Mouse (Mus musculus) liver (tissue): Measurements from ENCODE around the gene Prmt6.
A peak's percentile ranks its signal among the peaks of the same experiment; 100 is the strongest.

Source experiments
- DNase-seq: peaks from one replicate; pipeline ENCODE4 v3.0.0-alpha.2; 2020; ENCODE audit warnings: mixed read lengths

Prmt6 gene

GRCm38 (mm10) chr3:110250839-110251700, at the start of gene Prmt6:
Gene Prmt6 (minus strand): TSS chr3:110250998.
- peak; percentile 85 for DNase-seq

DNA sequence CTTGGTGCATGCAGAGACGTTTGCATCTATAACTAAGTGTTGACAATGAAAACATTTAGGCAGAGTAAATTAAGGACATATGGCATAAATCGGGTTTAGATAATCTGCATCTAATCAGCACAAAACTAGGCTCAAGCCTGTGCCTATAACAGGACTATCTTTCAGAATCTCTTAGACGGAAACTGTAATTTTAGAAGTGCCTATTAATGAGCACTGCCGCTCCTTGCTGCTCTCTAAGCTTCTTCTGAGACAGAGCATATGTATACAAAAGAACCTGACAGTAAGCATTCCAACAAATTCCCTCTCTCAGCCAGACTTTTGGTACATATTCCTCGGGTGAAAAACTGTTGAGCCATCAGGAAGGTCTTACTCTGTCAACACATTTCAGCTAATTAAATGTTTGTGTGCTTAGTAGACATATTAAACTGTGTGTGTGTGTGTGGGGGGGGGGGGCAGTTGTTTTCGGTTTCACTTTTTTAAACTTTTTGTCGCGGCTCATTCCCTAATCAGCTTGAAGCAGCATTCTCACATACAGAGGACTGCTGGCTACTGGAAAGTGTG, 39.8 kb upstream of the Prmt6 start:
- no peak for DNase-seq

GRCm38 (mm10) chr3:110282651-110283050, 31.9 kb upstream of the Prmt6 start:
- DNase-seq: no peak

DNA sequence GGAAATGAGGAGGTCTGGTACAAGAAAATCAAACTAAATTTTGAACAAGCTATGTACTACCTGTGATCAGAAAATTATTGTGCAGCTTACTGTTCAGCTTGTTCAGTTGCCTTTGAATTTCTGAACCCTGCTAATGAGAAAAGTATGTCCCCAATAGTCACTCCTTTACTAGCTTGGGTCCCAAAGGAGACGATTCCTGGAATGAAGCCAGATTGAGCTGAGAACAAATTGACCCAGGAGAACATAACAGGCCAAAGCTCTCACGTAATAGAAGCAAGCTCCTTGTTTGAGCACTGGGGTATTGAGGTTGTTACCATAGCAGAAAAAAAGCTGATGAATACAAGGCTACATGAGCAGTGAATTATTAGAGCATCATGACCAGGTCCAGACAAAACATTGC, 17.0 kb upstream of the Prmt6 start:
- DNase-seq: no peak

DNA sequence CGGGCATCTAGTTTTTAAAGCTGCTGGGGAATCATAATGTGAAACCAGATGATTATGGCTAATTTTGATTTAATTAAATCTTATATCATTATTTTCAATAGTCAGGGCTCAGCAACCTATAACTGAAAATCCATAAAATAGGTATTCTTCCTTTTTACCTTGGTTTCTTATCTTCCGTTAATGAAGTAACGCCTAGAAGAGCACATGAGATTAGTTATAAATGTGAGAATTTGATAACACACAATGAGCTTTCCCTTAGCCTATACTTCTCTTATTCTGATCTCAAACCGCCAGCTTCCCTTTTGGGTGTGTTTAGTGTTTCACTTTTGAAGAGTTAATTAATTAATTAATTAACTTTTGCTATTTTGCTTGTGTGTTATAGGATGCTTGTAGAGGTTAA, 2.3 kb upstream of the Prmt6 start:
- no peak for DNase-seq

DNA sequence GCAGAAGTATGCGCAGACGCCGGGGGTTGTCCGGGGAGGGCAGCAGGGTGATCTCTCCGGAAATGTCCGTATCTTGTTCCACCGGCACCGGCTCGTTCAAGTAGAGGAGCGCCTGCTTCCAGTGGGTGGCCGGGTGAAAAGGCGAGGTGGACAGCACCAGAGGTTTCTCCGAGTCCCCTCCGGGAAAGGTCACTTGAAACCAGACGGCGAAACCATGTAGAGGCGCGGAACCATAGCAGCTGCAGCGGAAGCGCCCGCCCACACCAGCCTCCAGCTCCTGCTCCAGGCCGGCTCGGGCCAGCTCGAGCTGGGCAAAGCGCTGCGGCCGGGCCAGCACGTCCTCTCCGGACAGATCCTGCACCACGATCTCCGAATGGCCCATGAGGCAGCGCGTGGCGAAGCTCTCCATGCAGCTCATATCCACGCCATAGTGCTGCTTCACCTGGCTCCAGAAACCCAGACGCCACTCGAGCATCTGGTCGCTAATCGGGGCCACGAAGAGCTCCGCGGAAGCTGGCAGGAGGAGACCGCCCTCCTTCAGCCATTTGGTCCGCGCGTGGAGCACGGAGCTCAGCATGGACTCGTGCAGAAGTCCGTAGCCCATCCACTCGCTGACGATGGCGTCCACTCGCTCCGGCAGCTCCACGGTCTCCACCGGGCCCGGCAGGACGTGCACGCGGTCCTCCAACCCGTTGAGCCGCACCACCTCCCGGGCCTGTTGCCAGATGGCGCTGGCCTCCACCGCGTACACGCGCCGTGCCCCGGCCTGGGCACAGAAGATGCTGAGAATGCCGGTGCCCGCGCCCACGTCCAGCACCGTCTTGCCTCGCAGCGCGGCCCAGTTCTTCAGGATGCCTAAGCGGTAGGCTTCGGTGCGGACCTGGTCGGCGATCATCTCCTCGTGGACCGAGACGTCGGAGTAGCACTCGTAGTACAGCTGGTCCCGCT, 633 bp downstream of the Prmt6 start:
- peak; percentile 67 for DNase-seq

DNA sequence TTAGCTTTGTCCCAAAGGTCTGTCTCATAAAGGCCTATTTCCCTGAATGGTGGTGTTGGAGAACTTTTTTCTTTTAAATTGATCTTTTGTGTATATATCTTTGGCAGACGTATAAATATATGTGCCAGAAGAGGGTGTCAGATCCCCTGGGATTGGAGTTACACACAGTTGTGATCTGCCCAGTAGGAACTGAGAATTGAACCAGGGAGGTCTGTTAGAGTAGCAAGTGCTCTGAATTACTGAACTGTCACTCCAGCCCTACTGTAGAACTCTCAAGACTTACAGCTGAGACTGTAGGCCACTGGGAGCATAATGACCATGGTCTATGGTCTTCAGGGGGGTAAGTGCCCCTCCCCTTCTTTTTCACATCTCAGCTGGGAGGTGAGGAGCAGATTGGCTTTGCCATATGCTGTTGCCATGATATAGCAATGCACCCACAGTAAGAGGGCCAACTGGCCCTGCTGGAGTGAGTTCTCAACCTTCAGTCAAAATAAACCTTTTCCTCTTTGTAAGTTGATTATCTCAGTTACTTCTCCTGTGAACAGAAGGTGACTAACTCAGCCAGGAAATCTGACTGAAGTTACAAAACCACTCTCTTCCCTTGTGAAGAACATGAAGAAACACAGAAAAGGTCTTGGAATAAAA, 13.9 kb downstream of the Prmt6 start:
- no peak for DNase-seq
